In the genomic region with DNA sequence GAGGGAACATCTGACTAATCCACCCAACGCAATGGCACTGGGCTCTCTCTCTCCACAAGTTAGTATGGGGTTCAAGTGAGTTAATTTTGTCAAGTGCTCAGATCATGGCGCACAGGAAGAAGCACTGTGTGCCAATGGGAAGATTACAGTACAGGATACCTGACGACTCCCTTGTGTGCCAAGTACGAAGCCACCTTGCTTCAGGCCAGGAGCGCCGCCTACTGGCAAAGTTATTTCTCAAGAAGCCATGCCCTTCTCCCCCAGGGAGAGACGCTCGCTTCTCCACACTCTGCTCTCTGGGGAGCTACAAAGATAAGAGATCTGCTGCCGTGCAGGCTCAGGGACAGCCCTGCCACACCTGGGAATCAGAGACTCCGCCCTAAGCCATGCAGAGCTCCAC, we compare ENCODE assay signal across 8 mouse cellular contexts. TPM values are rescaled to one million over a fixed set of nuclear protein-coding genes. Genes with fewer than 3 reads are reported as not detected.
DNase-seq lines count a peak whose midpoint lies in the region; ATAC-seq and TF ChIP-seq lines count a peak whose summit lies in the region.

No protein-coding gene starts in this region.

- no peaks in the 10 kb centered on the region for H3K27me3 ChIP-seq in ES-Bruce4 (ENCODE audit: control insufficient read depth, insufficient read depth, low read length, poor library complexity, severe bottlenecking)
- H3K27me3 ChIP-seq in lung, postnatal 0 days (replicated peaks; ENCODE audit: insufficient read depth, low read length): peaks cover 42% of the 10 kb centered on the region

- peak; percentile 63 for DNase-seq in layer of hippocampus, adult 11-12 months (ENCODE audit: low spot score)
- DNase-seq in layer of hippocampus, postnatal 14 days (ENCODE audit: low spot score in 2 of 2): no peak
- DNase-seq in adrenal gland, postnatal 10 days: peak; percentile 75
- DNase-seq in lung, postnatal 0 days (ENCODE audit: low spot score): peak; percentile 36
- peak; percentile 48 to 52 for DNase-seq in thymus, postnatal 36 days
- DNase-seq in neural tube, embryonic 10.5 days (ENCODE audit: extremely low spot score, low spot score): no peak

- no peaks in the 10 kb centered on the region for H3K36me3 ChIP-seq in ES-Bruce4 (ENCODE audit: control insufficient read depth, insufficient read depth, low read length, poor library complexity, severe bottlenecking)
- no peaks in the 10 kb centered on the region for H3K36me3 ChIP-seq in lung, postnatal 0 days (ENCODE audit: insufficient read depth, low read length)

- H3K4me1 ChIP-seq in ES-Bruce4 (ENCODE audit: control insufficient read depth, insufficient read depth, low read length): peaks cover 5% of the 10 kb centered on the region
- peaks cover 7% of the 10 kb centered on the region; the same call in 1 of the 2 replicates for H3K4me1 ChIP-seq in lung, postnatal 0 days (ENCODE audit: insufficient read depth, low read depth, low read length)

- H3K4me3 ChIP-seq in ES-Bruce4 (ENCODE audit: low read depth, low read length): no peak overlapping the region
- no peak overlapping the region for H3K4me3 ChIP-seq in lung, postnatal 0 days (ENCODE audit: low read depth, low read length)

- no peak for TF ChIP-seq EP300 in ES-Bruce4 (IDR thresholded peaks at IDR 0.05; ENCODE audit: insufficient read depth, low read depth, low read length)
- TF ChIP-seq EP300 in lung, postnatal 0 days (IDR thresholded peaks at IDR 0.05): no peak

- H3K9me3 ChIP-seq in ES-Bruce4 (replicated peaks; ENCODE audit: control insufficient read depth, insufficient read depth, low read length, poor library complexity, severe bottlenecking): no peaks in the 10 kb centered on the region
- no peaks in the 10 kb centered on the region for H3K9me3 ChIP-seq in lung, postnatal 0 days (ENCODE audit: low read length)

- TF ChIP-seq CTCF in ES-Bruce4 (IDR thresholded peaks at IDR 0.05; ENCODE audit: low read depth, low read length): peak; percentile 88
- peak; percentile 62 for TF ChIP-seq CTCF in lung, postnatal 0 days (IDR thresholded peaks at IDR 0.05)

- no peak overlapping the region for H3K4me2 ChIP-seq in lung, postnatal 0 days (replicated peaks; ENCODE audit: low read depth, low read length)

- 8% methylated on average over 10 of the region's 10 CpGs for WGBS in lung, postnatal 0 days

- H3K27ac ChIP-seq in ES-Bruce4 (ENCODE audit: insufficient read depth, low read length): no peak overlapping the region
- H3K27ac ChIP-seq in lung, postnatal 0 days (ENCODE audit: low read length): no peak overlapping the region

- peak; percentile 42; the same call in 1 of the 2 replicates for ATAC-seq in granulocyte monocyte progenitor cell, adult 5-6 weeks (replicated peaks; ENCODE audit: poor library complexity, severe bottlenecking)
- peak; percentile 13; the same call in 1 of the 2 replicates for ATAC-seq in lung, postnatal 0 days

- H3K9ac ChIP-seq in ES-Bruce4 (ENCODE audit: low read depth, poor library complexity, severe bottlenecking): no peak overlapping the region
- no peak overlapping the region for H3K9ac ChIP-seq in lung, postnatal 0 days (replicated peaks; ENCODE audit: low read depth)

- no peak for TF ChIP-seq POLR2A in ES-Bruce4 (IDR thresholded peaks at IDR 0.05; ENCODE audit: insufficient read depth, low read length)

RNA-seq across cellular contexts. Expression of gene Slc22a7, which starts 19.5 kb away (rescaled TPM):
- total RNA-seq in layer of hippocampus, postnatal 14 days (2021): under 1 TPM; 0.19 to 0.39 TPM
- 6.0 and 6.1 TPM in 2 replicates for polyA plus RNA-seq in ES-Bruce4 (2011; ENCODE audit: insufficient read depth, insufficient read length, low read depth, missing spikeins)
- total RNA-seq in adrenal gland, postnatal 10 days (2021): 10 to 100 TPM in 1 of 2 experiments, 1 to 10 TPM in 1; 5.4 to 14.6 TPM
- not detected in 2 replicates for total RNA-seq in granulocyte monocyte progenitor cell, adult 5-6 weeks (2014; fragmentation: Nextera tagmentation)
- not detected in 2 replicates for total RNA-seq in granulocyte monocyte progenitor cell, adult 5-6 weeks (2017)
- not detected in 2 replicates for polyA plus RNA-seq in lung, postnatal 0 days (2015; fragmentation: Nextera tagmentation; extraction: Ambion mirVana)

RNA-seq across cellular contexts. Expression of gene Crip3, which starts 29.1 kb away (rescaled TPM):
- total RNA-seq in layer of hippocampus, postnatal 14 days (2021): 1 to 10 TPM; 2.8 to 4.1 TPM
- 1.3 TPM in 1 of 2 replicates, not detected in the other for polyA plus RNA-seq in ES-Bruce4 (2011; ENCODE audit: insufficient read depth, insufficient read length, low read depth, missing spikeins)
- total RNA-seq in adrenal gland, postnatal 10 days (2021): under 1 TPM; 0.39 to 1.00 TPM
- total RNA-seq in granulocyte monocyte progenitor cell, adult 5-6 weeks (2014; fragmentation: Nextera tagmentation): not detected in 2 replicates
- total RNA-seq in granulocyte monocyte progenitor cell, adult 5-6 weeks (2017): not detected in 2 replicates
- 0.76 and 0.81 TPM in 2 replicates for polyA plus RNA-seq in lung, postnatal 0 days (2015; fragmentation: Nextera tagmentation; extraction: Ambion mirVana)

RNA-seq across cellular contexts. Expression of gene Ttbk1, which starts 29.7 kb away (rescaled TPM):
- 100 to 1,000 TPM; 123 to 125 TPM for total RNA-seq in layer of hippocampus, postnatal 14 days (2021)
- 0.90 and 1.3 TPM in 2 replicates for polyA plus RNA-seq in ES-Bruce4 (2011; ENCODE audit: insufficient read depth, insufficient read length, low read depth, missing spikeins)
- total RNA-seq in adrenal gland, postnatal 10 days (2021): 1 to 10 TPM; 1.2 to 2.2 TPM
- 0.09 TPM in 1 of 2 replicates, not detected in the other for total RNA-seq in granulocyte monocyte progenitor cell, adult 5-6 weeks (2014; fragmentation: Nextera tagmentation)
- total RNA-seq in granulocyte monocyte progenitor cell, adult 5-6 weeks (2017): not detected in 2 replicates
- polyA plus RNA-seq in lung, postnatal 0 days (2015; fragmentation: Nextera tagmentation; extraction: Ambion mirVana): 0.04 TPM in 1 of 2 replicates, not detected in the other

RNA-seq across cellular contexts. Expression of gene Dnph1, which starts 38.7 kb away (rescaled TPM):
- 1 to 10 TPM; 5.7 TPM for total RNA-seq in layer of hippocampus, postnatal 14 days (2021)
- polyA plus RNA-seq in ES-Bruce4 (2011; ENCODE audit: insufficient read depth, insufficient read length, low read depth, missing spikeins): 21.8 and 24.1 TPM in 2 replicates
- 1 to 10 TPM; 5.7 to 6.1 TPM for total RNA-seq in adrenal gland, postnatal 10 days (2021)
- 33.1 and 50.1 TPM in 2 replicates for total RNA-seq in granulocyte monocyte progenitor cell, adult 5-6 weeks (2014; fragmentation: Nextera tagmentation)
- 18.8 and 25.8 TPM in 2 replicates for total RNA-seq in granulocyte monocyte progenitor cell, adult 5-6 weeks (2017)
- 2.8 and 4.2 TPM in 2 replicates for polyA plus RNA-seq in lung, postnatal 0 days (2015; fragmentation: Nextera tagmentation; extraction: Ambion mirVana)

Comparison
In these comparisons a context has a peak if more than half of its experiments do, and no peak if none do; other contexts are left out.
1. DNase-seq: peak in layer of hippocampus, adult 11-12 months (single experiment), adrenal gland, postnatal 10 days (single experiment), lung, postnatal 0 days (single experiment) and thymus, postnatal 36 days (2 of 2); none in layer of hippocampus, postnatal 14 days (0 of 2) and neural tube, embryonic 10.5 days (single experiment).
2. RNA of gene Slc22a7, which starts 19.5 kb away (total RNA-seq): 5.4 to 14.6 TPM in adrenal gland, postnatal 10 days; 0.19 to 0.39 TPM in layer of hippocampus, postnatal 14 days and not detected in granulocyte monocyte progenitor cell, adult 5-6 weeks; every median in the first group is over 4 times any median in the second.
3. RNA of gene Ttbk1, which starts 29.7 kb away (total RNA-seq): 123 to 125 TPM in layer of hippocampus, postnatal 14 days; 1.2 to 2.2 TPM in adrenal gland, postnatal 10 days and 0.09 TPM in granulocyte monocyte progenitor cell, adult 5-6 weeks; every median in the first group is over 10 times any median in the second.